Mouse (Mus musculus) ES-Bruce4 (cell line): ENCODE results near the gene Sbf2. TPM values are rescaled to one million over a fixed set of nuclear protein-coding genes. Genes with fewer than 3 reads are reported as not detected.

Source experiments
- H3K27ac ChIP-seq: 2 replicates; pipeline ENCODE4 v1.5.1; 2012; ENCODE audit warnings: low read length, inconsistent platforms; ENCODE audit not compliant: insufficient read depth
- H3K27me3 ChIP-seq: 2 replicates; pipeline ENCODE4 v1.6.1; 2012; ENCODE audit warnings: mild to moderate bottlenecking, low read length, inconsistent platforms; ENCODE audit not compliant: control insufficient read depth, poor library complexity, insufficient read depth, severe bottlenecking
- H3K36me3 ChIP-seq: 2 replicates; pipeline ENCODE4 v1.6.1; 2012; ENCODE audit warnings: inconsistent platforms, mild to moderate bottlenecking, low read length, moderate library complexity; ENCODE audit not compliant: control insufficient read depth, poor library complexity, insufficient read depth, severe bottlenecking
- H3K4me1 ChIP-seq: one replicate; pipeline ENCODE4 v1.8.1; 2011; ENCODE audit warnings: low read length; ENCODE audit not compliant: control insufficient read depth, insufficient read depth
- H3K4me3 ChIP-seq: 2 replicates; pipeline ENCODE4 v1.5.1; 2011; ENCODE audit warnings: low read depth, mild to moderate bottlenecking, low read length
- H3K9ac ChIP-seq: 2 replicates; pipeline ENCODE4 v1.6.1; 2012; ENCODE audit warnings: low read depth, mild to moderate bottlenecking, inconsistent platforms; ENCODE audit not compliant: poor library complexity, severe bottlenecking
- H3K9me3 ChIP-seq: replicated peaks from 2 replicates; pipeline ENCODE4 v1.6.1; 2012; ENCODE audit warnings: mild to moderate bottlenecking, low read length, inconsistent platforms; ENCODE audit not compliant: control insufficient read depth, poor library complexity, insufficient read depth, severe bottlenecking
- CTCF ChIP-seq: IDR thresholded peaks from one replicate; pipeline ENCODE4 v1.8.1; 2011; ENCODE audit warnings: low read depth, low read length
- EP300 ChIP-seq: IDR thresholded peaks from 2 replicates; pipeline ENCODE4 v1.6.1; 2011; ENCODE audit warnings: low read depth, low read length; ENCODE audit not compliant: insufficient read depth
- POLR2A ChIP-seq: IDR thresholded peaks from one replicate; pipeline ENCODE4 v1.8.1; 2011; ENCODE audit warnings: low read length; ENCODE audit not compliant: insufficient read depth
- polyA plus RNA-seq: library from polyadenylated mRNA; stranded (reverse); fragments of >200 nt; gene quantifications from 2 replicates; pipeline ENCODE4 v1.2.4, GENCODE M21; 2011; ENCODE audit warnings: low read depth; ENCODE audit not compliant: missing spikeins, insufficient read depth, insufficient read length

Gene Sbf2
- polyA plus RNA-seq, 1 experiment = 65.5 TPM

DNA sequence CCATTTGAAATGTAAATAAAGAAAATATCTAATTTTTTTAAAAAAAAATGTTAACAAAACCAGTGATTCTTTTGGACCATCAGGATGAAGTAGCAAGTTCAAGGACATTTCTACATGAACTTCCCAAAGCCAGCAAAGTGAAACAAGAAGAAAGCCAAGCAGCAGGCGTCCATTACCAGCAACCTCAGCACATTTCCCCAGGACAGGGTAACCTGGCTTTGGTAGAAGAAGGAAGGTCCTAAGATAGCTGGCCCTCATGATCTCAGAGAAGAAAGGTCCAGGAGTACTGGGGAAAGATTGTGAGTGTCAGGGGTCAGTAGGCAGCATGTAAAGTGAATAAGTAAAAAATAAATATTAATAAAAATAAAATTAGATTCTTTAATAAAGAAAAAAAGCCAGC, 27.0 kb downstream of the Sbf2 start:
- Histone ChIP-seq H3K4me1 (no peaks in the 10 kb centered on the region), H3K9me3 (no peaks in the 10 kb centered on the region), H3K9ac (no peak overlapping the region), H3K27me3 (no peaks in the 10 kb centered on the region), H3K27ac (no peak overlapping the region), H3K36me3 (no peaks in the 10 kb centered on the region), H3K4me3 (no peak overlapping the region)
- TF ChIP-seq EP300 = no peak
- no peak for TF ChIP-seq POLR2A
- TF ChIP-seq CTCF = no peak

DNA sequence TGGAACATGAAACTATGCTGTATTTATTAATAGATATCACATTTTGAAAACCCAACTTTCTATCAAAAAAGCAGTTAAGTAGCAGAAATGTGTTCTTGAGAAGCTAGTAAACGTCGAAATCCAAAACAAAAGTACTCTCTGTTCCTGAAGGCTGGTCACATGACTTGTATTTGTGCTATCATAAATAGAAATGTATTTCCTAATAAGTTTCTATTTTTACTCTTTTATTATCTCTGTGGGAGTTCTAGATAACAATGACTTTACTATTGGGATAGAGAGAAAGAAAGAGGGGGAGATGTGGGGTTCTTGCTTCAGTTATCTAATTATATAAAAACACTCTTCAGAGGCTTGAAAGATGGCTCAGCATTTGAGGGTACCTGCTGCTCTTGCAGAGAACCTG, 29.5 kb downstream of the Sbf2 start:
- Histone ChIP-seq H3K4me3 (no peak overlapping the region), H3K36me3 (no peaks in the 10 kb centered on the region), H3K27me3 (no peaks in the 10 kb centered on the region)

DNA sequence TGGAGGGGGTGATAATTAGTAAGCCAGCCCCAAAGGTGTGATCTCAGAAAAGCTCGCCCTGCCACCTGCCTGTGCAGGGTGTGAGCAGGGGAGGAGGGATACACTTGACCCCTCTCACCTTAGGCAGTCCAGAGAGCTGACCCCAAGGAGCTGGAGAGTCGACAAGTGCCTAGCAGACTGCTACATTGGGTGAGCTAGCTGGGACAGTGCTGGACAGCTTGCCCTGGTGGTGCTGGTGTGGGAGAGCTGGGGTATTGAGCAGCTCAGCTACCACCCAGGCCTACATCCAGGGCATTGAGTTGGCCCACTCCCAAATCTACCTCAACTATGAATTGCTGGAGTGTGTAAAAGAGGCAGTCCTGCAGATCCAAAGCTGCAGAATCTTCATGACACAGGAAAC, 30.6 kb downstream of the Sbf2 start:
- Histone ChIP-seq H3K27me3 (no peaks in the 10 kb centered on the region), H3K27ac (no peak overlapping the region), H3K9ac (no peak overlapping the region), H3K4me3 (no peak overlapping the region), H3K4me1 (no peaks in the 10 kb centered on the region), H3K36me3 (no peaks in the 10 kb centered on the region), H3K9me3 (no peaks in the 10 kb centered on the region)
- TF ChIP-seq CTCF = no peak
- no peak for TF ChIP-seq EP300
- no peak for TF ChIP-seq POLR2A

More for the DNA sequence above, 29.5 kb downstream of the Sbf2 start:
- Histone ChIP-seq H3K9me3 (no peaks in the 10 kb centered on the region), H3K9ac (no peak overlapping the region), H3K27ac (no peak overlapping the region), H3K4me1 (no peaks in the 10 kb centered on the region)
- no peak for TF ChIP-seq EP300

DNA sequence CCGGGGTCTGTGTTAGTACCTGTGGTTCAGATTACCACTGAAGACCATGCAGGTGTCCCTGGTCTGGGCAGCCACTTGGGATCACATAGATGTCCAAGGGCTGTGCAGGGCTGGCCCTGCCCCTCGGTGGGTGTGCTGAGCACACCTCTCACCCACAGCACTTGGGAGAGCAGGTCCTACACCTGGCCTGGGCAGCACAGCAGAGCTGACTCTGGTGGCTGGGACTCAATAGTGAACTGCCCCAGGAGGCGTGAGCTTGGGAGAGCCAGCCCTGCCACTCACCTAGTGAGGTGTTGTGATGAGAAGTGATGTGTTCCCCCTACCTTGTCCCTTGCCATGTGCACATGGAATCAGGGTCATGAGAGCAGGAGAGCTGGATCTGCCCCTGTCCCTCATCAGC, 31.0 kb downstream of the Sbf2 start:
- Histone ChIP-seq H3K9ac (no peak overlapping the region), H3K27me3 (no peaks in the 10 kb centered on the region), H3K4me1 (no peaks in the 10 kb centered on the region), H3K36me3 (no peaks in the 10 kb centered on the region), H3K27ac (no peak overlapping the region), H3K4me3 (no peak overlapping the region), H3K9me3 (no peaks in the 10 kb centered on the region)
- TF ChIP-seq EP300 (no peak), CTCF (no peak), POLR2A (no peak)

DNA sequence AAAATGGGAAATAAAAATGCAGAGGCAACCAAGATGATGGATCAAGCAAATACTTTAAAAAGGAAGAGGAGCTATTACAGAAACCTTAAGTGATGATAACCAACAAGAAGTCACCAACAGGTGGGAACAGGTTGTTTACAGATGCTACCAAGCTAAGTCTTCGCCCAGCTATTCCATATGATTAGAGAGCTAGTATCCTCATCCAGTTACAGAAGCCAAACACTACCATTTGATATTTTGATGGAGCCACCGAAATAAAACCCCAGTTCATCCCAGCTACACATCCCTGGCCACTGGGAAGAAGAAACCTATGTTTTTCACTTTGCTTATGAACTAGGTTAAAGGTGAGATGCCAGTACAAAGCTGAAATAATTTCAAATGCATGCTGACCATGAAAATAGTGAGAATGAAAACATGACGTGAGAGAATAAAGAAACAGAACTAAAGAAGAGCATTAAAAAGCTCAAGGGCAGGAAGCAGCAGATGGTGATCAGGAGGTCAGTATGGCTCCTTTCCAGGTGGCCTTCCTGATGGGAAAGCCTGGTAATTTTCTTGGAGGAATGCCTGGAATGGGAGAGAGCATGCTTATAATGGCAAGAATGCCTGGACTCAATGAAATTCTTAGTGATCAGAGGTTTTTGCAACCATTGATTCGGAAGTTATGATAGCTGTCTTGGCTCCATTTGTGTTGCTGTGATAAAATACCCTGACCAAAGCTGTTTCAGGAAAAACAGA, 48.7 kb downstream of the Sbf2 start:
- no peak overlapping the region for H3K4me3 ChIP-seq

DNA sequence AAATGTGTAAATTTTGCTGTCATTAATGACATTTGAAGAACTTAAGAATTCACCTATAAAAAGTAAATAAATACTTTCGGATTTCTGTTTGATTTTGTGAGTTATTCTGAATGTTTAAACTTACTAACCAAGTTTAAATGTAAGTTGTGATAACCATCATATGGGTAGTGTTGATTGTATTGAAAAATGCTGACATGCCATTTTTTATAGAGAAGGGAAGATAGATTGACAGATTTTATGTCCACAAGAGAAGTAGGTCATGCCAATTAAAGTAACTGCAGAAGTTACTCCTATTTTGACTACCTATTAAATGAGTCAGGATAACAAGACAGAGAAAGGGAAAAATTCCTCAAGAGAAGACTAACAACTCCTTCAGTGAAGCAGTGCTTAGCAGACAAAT, 53.1 kb downstream of the Sbf2 start:
- Histone ChIP-seq H3K9me3 (no peaks in the 10 kb centered on the region), H3K4me3 (no peak overlapping the region), H3K36me3 (no peaks in the 10 kb centered on the region), H3K9ac (no peak overlapping the region), H3K27ac (no peak overlapping the region), H3K4me1 (no peaks in the 10 kb centered on the region), H3K27me3 (no peaks in the 10 kb centered on the region)
- TF ChIP-seq POLR2A (no peak), EP300 (no peak), CTCF (no peak)

More for the DNA sequence above, 48.7 kb downstream of the Sbf2 start:
- H3K4me1 ChIP-seq = no peaks in the 10 kb centered on the region
- H3K27ac ChIP-seq = no peak overlapping the region
- no peaks in the 10 kb centered on the region for H3K9me3 ChIP-seq
- TF ChIP-seq EP300 = no peak
- no peak for TF ChIP-seq POLR2A
- TF ChIP-seq CTCF = no peak
- H3K27me3 ChIP-seq = no peaks in the 10 kb centered on the region
- H3K9ac ChIP-seq = no peak overlapping the region
- no peaks in the 10 kb centered on the region for H3K36me3 ChIP-seq
